Mouse (Mus musculus) kidney, postnatal 0 days (tissue): Measurements from ENCODE around the gene Smim14. TPM values are rescaled to one million over a fixed set of nuclear protein-coding genes. Genes with fewer than 3 reads are reported as not detected.

ENCODE experiments used
- ATAC-seq: fragments of 200-750 bp; cut with Nextera tagmentation; replicated peaks from 2 replicates; pipeline ENCODE4 v1.8.0; 2017; ENCODE audit warnings: low read depth, moderate number of reproducible peaks, moderate TSS enrichment, moderate library complexity; ENCODE audit not compliant: low FRiP score
- DNase-seq: peaks from one replicate; pipeline ENCODE4 v3.0.0-alpha.2; 2016; ENCODE audit warnings: low spot score
- H3K27ac ChIP-seq: fragments of 300-500 bp; sonication (generic); 2 replicates; pipeline ENCODE4 v1.5.1; 2014; ENCODE audit warnings: mild to moderate bottlenecking
- H3K27me3 ChIP-seq: fragments of 300-500 bp; sonication (generic); 2 replicates; pipeline ENCODE4 v1.6.1; 2014; ENCODE audit warnings: low read length, mixed read lengths; ENCODE audit not compliant: insufficient read depth
- H3K36me3 ChIP-seq: fragments of 300-500 bp; sonication (generic); 2 replicates; pipeline ENCODE4 v1.6.1; 2014; ENCODE audit warnings: low read length, mixed read lengths; ENCODE audit not compliant: insufficient read depth
- H3K4me1 ChIP-seq: fragments of 300-500 bp; sonication (generic); replicated peaks from 2 replicates; pipeline ENCODE4 v1.6.1; 2014; ENCODE audit warnings: antibody characterized with exemption, low read length, mixed read lengths; ENCODE audit not compliant: insufficient read depth
- H3K4me2 ChIP-seq: fragments of 300-500 bp; sonication (generic); 2 replicates; pipeline ENCODE4 v1.6.1; 2014; ENCODE audit warnings: mild to moderate bottlenecking, low read length, moderate library complexity, mixed read lengths
- H3K4me3 ChIP-seq: fragments of 300-500 bp; sonication (generic); replicated peaks from 2 replicates; pipeline ENCODE4 v1.5.1; 2014; ENCODE audit warnings: low read depth, low read length
- H3K9ac ChIP-seq: fragments of 300-500 bp; sonication (generic); 2 replicates; pipeline ENCODE4 v1.6.1; 2014; ENCODE audit warnings: low read depth, low read length
- H3K9me3 ChIP-seq: fragments of 300-500 bp; sonication (generic); replicated peaks from 2 replicates; pipeline ENCODE4 v1.6.1; 2016; ENCODE audit warnings: low read length, inconsistent platforms, mixed read lengths
- CTCF ChIP-seq: IDR thresholded peaks from 2 replicates; pipeline ENCODE4 v1.5.1; 2016; ENCODE audit warnings: antibody characterized with exemption, low read depth, mild to moderate bottlenecking, moderate library complexity
- WGBS: fragments of 180-500 bp; shearing (Covaris S2); extraction: QIAGEN DNeasy Blood & Tissue Kit; methylation state at CpG from one replicate; pipeline ENCODE4 v1.1.7; 2014; 5-methylcytosine and 5-hydroxymethylcytosine counted together
- polyA plus RNA-seq: library from polyadenylated mRNA; unstranded; fragments of >200 nt; fragmentation: Nextera tagmentation; extraction: Ambion mirVana; gene quantifications from 2 replicates; pipeline ENCODE4 v1.2.1, GENCODE M21; 2015

Smim14 gene
- polyA plus RNA-seq, 1 experiment from 2014 or later, result 199 TPM

GRCm38 (mm10) chr5:65434471-65435362 lies 102.3 kb downstream of the Smim14 start:
- WGBS, result 6% methylated on average over 15 of the region's 15 CpGs
- Histone ChIP-seq H3K4me1 (no peaks in the 10 kb centered on the region), H3K36me3 (0 out of 2 replicates have a peak, but pooled peaks cover 3% of the 10 kb centered on the region), H3K9ac (peak overlapping the region; percentile 78), H3K9me3 (no peaks in the 10 kb centered on the region), H3K4me2 (peak overlapping the region; percentile 68), H3K4me3 (peak overlapping the region; percentile 77), H3K27ac (peak overlapping the region; percentile 94), H3K27me3 (no peaks in the 10 kb centered on the region)
- no peak for ATAC-seq
- peak; percentile 69 for DNase-seq
- no peak for TF ChIP-seq CTCF

- Histone ChIP-seq H3K9ac (no peak overlapping the region), H3K27me3 (no peaks in the 10 kb centered on the region), H3K27ac (no peak overlapping the region), H3K4me1 (no peaks in the 10 kb centered on the region), H3K9me3 (no peaks in the 10 kb centered on the region), H3K4me3 (no peak overlapping the region), H3K4me2 (no peak overlapping the region), H3K36me3 (0 out of 2 replicates have a peak, but pooled peaks cover 6% of the 10 kb centered on the region)
- DNase-seq (no peak), ATAC-seq (no peak)
- WGBS, result 87% methylated on average over 5 of the region's 5 CpGs
- TF ChIP-seq CTCF, result no peak
These were observed 107.5 kb downstream of the Smim14 start for GRCm38 (mm10) chr5:65429441-65429840.

GRCm38 (mm10) chr5:65428321-65428720 lies 108.7 kb downstream of the Smim14 start:
- H3K4me1 ChIP-seq, result no peaks in the 10 kb centered on the region
- no peak overlapping the region for H3K9ac ChIP-seq
- 55% methylated on average over 4 of the region's 4 CpGs for WGBS
- no peak overlapping the region for H3K4me3 ChIP-seq
- no peaks in the 10 kb centered on the region for H3K9me3 ChIP-seq
- no peak overlapping the region for H3K4me2 ChIP-seq
- H3K27ac ChIP-seq, result no peak overlapping the region
- DNase-seq, result no peak
- H3K27me3 ChIP-seq, result no peaks in the 10 kb centered on the region
- peak; percentile 34; the same call in 1 of the 2 replicates for ATAC-seq
- TF ChIP-seq CTCF, result no peak
- 0 out of 2 replicates have a peak, but pooled peaks cover 6% of the 10 kb centered on the region for H3K36me3 ChIP-seq

GRCm38 (mm10) chr5:65425251-65425650 lies 111.7 kb downstream of the Smim14 start:
- ATAC-seq, result no peak
- H3K27me3 ChIP-seq, result no peaks in the 10 kb centered on the region
- no peak for DNase-seq
- no peak overlapping the region for H3K27ac ChIP-seq
- 88% methylated on average over 5 of the region's 5 CpGs for WGBS
- peaks cover 16% of the 10 kb centered on the region; the same call in 1 of the 2 replicates for H3K36me3 ChIP-seq
- H3K4me1 ChIP-seq, result no peaks in the 10 kb centered on the region
- no peak overlapping the region for H3K4me3 ChIP-seq
- no peaks in the 10 kb centered on the region for H3K9me3 ChIP-seq
- no peak overlapping the region for H3K9ac ChIP-seq
- TF ChIP-seq CTCF, result no peak
- no peak overlapping the region for H3K4me2 ChIP-seq

GRCm38 (mm10) chr5:65424215-65424614 lies 112.8 kb downstream of the Smim14 start:
- peak; percentile 67 for ATAC-seq

GRCm38 (mm10) chr5:65422803-65423202 lies 114.2 kb downstream of the Smim14 start:
- H3K36me3 ChIP-seq, result peaks cover 16% of the 10 kb centered on the region; the same call in 1 of the 2 replicates
- H3K9me3 ChIP-seq, result no peaks in the 10 kb centered on the region
- H3K4me1 ChIP-seq, result no peaks in the 10 kb centered on the region
- H3K9ac ChIP-seq, result no peak overlapping the region
- ATAC-seq (peak; percentile 86), DNase-seq (no peak)
- no peaks in the 10 kb centered on the region for H3K27me3 ChIP-seq
- no peak overlapping the region for H3K4me3 ChIP-seq
- TF ChIP-seq CTCF, result no peak
- peak overlapping the region; percentile 47 for H3K27ac ChIP-seq
- 77% methylated on average over 8 of the region's 8 CpGs for WGBS
- H3K4me2 ChIP-seq, result no peak overlapping the region

More at GRCm38 (mm10) chr5:65424215-65424614, 112.8 kb downstream of the Smim14 start:
- Histone ChIP-seq H3K27me3 (no peaks in the 10 kb centered on the region), H3K36me3 (peaks cover 16% of the 10 kb centered on the region; the same call in 1 of the 2 replicates), H3K4me1 (no peaks in the 10 kb centered on the region), H3K9ac (no peak overlapping the region), H3K4me2 (no peak overlapping the region), H3K4me3 (no peak overlapping the region), H3K9me3 (no peaks in the 10 kb centered on the region), H3K27ac (0 out of 2 replicates have a peak overlapping the region, but pooled peaks have one; percentile 6)
- TF ChIP-seq CTCF, result no peak
- WGBS, result 79% methylated on average over 6 of the region's 6 CpGs
- DNase-seq, result no peak
